Mouse (Mus musculus): ENCODE data around the gene Cfap36.

Gene Cfap36

DNA sequence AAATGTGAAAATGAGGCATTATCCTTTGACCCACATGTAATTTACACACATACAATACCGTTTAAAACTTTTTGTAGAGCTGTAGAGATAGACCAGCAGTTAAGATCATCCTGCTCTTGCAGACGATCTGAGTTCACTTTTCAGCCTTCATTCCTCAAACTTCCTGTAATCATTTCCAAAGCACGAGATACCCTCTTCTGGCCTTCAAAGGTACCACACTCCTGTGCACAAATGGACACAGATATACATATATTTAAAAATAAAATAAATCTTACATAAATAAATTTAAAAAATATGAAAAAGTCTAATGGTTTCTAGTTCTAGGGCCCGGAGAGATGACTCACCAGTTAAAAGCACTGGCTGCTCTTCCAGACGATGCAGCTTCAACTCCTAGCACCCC lies 43.6 kb downstream of the Cfap36 start:
- in situ Hi-C loops (cut with MboI; ENCODE audit: unreplicated experiment in 2 of 2): loop anchor here (10.0 to 25.0 kb wide), 3 partner anchors 909 to 1634 kb away; no protein-coding TSS in a partner anchor

DNA sequence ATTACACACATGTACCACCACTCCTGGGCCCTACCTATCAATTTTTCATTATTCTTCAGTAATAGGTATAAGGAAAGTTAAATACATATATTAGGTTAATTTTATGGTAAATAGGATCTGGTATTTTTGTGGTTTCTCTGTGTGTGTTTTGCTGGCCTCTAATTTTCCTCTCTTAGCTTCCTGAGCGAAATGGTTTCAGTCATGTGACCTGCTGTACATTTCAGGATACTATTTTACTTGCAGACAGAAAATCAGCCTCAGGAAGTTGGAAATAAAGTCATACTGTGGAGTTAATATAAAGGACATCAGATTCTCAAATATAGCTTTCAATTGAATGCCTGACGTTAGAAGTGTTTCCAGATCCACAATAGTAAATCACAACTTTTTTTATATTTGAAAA lies 58.2 kb downstream of the Cfap36 start:
- in situ Hi-C loops (cut with MboI; ENCODE audit: unreplicated experiment in 2 of 2): loop anchor here in 1 of 2 experiments (5.0 kb wide), 1 partner anchor 33 kb away; no protein-coding TSS in a partner anchor

DNA sequence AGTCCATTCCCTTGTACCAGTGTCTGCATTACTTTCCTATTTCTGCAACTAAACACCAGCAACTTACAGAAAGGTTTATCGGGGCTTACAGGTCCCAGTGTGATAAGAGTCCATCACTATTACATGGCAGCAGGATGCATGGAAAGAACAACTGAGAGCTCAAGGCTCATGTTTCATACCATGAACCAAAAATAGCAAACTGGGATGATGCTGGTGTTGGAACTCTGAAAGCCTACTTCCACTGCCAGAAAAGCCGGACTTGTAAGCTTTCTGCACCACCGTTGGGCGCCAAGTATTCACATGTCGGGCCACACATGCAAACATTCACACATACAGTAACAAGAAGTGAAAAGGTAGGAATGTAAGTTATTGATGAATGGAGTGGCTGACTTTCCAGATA lies 65.5 kb downstream of the Cfap36 start:
- in situ Hi-C loops (cut with MboI; ENCODE audit: unreplicated experiment in 2 of 2): no loop called here

DNA sequence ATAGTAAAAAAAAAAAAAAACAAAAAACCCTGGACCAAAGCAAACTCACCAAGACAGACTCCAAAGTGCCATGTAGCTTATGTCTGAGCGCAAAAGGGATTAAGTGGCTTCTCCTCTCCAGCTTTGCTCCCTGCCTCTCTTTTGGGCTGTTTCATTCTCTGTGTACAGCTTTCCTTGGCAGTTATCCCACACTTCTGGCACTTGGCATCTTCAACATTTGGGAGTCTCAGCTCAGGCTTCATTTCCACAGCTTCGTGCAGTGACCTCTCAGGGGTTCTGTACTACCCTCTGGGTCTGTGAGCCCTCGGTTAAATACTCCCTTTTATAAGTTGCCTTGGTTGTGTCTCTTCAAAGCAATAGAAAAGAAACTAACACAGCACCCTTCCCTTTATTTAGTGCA lies 66.6 kb downstream of the Cfap36 start:
- in situ Hi-C loops (cut with MboI; ENCODE audit: unreplicated experiment in 2 of 2): no loop called here

DNA sequence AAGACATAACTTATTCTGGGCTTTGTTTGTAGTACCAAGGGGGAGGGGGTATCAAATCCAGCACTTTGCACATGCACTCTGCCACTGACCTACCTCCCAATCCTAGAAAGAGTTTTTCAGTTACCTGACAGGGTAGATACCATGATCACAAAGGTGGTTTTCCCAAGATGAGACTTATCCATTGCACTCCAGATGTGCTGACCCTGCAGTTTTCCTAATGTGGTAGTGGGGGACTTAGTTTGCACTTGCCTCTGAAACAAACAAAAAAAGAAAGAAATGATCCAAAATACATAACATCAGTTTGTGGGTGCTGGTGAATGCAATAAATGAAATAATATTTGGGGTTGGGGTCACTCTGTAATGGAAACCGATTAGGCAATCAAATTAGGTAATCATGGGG lies 67.9 kb downstream of the Cfap36 start:
- in situ Hi-C loops (cut with MboI; ENCODE audit: unreplicated experiment in 2 of 2): no loop called here

DNA sequence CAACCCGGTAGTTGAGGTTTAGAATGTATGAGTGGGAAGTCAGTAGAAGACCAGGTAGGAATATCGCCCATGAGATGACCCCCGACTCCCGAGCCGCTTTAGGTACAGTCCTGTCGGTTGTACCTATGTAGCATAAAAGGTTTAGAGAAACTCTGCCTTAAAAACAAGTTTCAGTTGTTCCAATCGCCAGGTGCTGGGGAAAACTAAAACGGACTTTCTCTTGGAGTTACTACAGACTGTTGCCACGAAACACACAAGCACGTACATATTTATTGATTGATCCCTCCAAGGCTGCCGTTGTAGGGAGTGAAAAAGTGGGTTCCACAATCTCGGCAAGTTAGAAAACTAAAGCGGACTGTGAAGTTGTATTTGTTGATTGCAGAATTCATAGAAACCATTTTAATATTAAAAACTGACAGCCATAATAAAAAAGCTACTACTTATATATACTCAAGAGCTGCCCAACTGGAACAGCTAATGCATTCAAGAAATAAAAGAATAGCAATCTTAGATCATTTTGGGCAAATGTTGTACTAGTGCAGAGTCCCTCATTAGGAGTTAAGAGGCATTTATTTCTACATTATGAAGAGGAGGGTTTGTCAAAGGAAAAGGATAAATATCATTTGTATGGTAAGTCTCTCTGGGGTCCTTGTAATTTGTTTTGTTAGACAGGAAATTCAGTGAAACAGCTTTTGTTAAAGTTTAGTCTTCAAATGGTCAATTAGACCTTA lies 73.3 kb downstream of the Cfap36 start:
- in situ Hi-C loops (cut with MboI; ENCODE audit: unreplicated experiment in 2 of 2): no loop called here

DNA sequence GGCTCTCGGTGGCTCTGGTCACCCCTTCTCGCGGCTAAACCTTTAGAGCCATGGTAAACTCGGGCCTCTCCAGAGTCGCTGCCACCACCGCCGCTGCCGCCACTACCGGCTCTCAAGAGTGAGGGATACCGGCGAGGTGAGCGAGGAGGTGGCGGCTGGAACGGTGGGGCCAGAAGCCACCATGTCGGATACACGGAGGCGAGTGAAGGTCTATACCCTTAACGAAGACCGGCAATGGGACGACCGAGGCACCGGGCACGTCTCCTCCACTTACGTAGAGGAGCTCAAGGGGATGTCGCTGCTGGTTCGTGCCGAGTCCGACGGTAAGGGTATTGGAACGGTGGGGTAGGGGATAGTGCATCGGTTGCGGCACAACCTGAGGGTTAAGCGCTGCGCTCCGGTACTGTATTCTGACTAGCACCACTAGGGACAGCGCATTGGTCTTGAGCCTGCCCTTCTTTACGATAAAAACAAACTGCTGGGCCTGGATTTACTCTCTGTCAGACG lies 74.0 kb downstream of the Cfap36 start:
- in situ Hi-C loops (cut with MboI; ENCODE audit: unreplicated experiment in 2 of 2): no loop called here

DNA sequence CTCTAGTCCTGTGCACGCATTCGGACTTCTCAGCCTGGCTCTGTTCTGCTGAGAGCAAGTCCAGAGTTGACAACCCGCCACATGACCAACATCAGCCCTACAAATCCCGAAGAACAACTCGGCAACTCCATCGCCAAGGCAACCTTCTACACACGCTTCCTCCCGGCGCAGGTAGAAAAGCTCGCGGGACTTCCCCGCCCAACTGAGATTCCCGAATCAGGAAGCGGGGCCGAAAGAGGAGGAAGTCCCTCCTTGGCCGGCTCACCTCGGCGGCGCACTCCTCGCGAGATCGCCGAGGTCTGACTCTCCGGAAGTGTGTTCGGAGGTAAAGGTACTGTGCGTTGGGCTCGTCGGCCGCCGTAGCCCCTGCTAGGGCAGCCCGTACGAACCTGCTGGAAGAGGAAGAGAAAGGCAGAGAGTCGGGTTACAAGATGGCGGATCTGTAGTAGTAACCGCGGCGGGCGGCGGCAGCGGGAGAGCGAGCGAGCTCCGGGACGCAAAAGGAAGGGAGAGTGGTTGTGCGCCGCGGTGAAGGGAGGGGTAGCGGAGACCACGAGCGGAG lies 74.6 kb downstream of the Cfap36 start, which contains the start of gene Ppp4r3b:
Gene Ppp4r3b, plus strand, starts transcription at position 328 of the 562 bp plus-strand sequence.
- in situ Hi-C loops (cut with MboI; ENCODE audit: unreplicated experiment in 2 of 2): no loop called here

DNA sequence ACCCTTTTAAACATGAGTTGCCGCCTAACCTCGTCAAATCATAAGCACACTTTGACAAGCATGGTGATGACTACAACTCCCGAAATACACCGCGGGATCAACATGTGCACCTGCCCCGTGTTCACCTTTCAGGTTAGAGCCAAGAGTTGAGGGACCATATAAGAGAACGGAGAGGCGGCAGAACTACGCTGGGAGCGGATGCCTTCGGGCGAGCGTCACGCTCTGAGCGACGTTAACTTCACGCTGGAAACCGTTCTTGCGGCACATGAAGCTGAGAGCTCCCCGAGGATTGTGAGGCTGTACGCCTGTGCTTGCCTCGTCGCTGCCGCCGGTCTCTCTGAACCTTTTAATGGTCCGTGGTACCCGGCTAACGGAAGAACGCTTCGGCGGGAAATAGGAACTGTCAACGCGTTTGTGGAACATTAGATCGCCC lies 75.2 kb downstream of the Cfap36 start:
- in situ Hi-C loops (cut with MboI; ENCODE audit: unreplicated experiment in 2 of 2): no loop called here

Measured in v-Abl transformed pro-B cells (cell line).